Mouse (Mus musculus) lung, postnatal 14 days (tissue): ENCODE measurements around the gene Drc3.
A peak's percentile ranks its signal among the peaks of the same experiment; 100 is the strongest.

Source experiments
- DNase-seq: peaks from one replicate; pipeline ENCODE4 v3.0.0; 2021

Gene Drc3

DNA sequence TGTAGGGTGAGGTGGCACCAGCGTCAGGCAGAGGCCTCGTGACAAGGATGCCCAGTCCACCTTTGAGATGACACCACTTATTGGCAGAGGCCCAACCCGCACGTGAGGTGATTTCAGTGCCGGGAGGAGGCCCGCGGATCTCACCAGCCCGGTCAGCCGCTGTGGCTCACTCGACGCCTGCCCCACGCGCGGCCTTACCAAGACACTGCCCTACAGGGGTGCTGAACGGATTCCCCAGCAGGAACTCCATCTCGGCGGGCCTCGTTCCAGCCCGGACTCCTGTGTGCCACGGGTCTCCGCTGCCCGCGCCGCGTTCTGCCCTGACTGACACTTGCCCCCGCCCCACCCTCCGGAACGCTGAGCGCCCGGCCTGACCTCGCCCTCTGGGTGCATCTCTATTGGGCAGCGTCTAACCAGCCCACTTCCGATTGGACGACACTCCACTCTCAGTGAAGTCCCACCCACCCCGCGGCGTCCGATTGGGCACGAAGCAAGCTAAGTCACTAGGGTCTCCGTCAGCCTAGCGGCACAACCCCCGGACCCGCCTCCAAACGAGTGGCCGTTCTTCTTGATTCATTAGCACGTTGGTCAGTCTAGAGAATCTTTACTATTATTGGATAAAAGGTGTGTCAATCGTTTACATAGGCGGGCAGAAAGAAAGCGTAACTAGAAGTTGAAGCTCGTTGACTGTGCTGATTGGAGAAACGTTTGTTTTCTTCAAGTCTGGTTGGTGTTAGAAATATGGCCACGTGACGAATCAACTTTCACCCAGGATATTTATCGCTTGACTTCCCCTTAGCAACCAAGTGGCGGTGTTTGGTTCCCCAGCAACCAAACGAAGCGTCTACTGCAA lies at the start of gene Drc3, which contains the start of gene Tom1l2:
TSS of gene Drc3 (plus strand) at position 771 of the 853 bp plus-strand sequence.
TSS of gene Tom1l2 (minus strand) at position 347 of the 853 bp plus-strand sequence.
- peak; percentile 99 for DNase-seq

DNA sequence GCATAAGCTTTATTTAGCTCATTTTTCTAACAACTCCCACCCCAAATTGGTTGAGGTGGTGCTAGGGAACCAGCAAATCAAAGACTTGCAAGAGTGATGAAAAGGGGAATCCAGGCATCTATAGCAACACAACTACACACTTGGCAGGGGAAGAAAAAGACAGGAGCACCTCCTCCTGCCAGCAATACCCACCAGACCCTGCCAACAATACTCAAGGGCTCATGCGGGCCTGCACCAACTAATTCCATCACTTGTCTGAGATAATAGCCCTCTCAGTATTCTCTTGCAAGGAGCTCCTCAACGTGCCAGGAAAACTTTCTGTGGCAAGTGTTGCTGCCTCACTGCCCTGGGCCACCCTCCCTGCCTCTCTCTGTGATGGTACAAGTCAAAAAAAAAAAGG lies 49.6 kb upstream of the Drc3 start:
- DNase-seq, result no peak

DNA sequence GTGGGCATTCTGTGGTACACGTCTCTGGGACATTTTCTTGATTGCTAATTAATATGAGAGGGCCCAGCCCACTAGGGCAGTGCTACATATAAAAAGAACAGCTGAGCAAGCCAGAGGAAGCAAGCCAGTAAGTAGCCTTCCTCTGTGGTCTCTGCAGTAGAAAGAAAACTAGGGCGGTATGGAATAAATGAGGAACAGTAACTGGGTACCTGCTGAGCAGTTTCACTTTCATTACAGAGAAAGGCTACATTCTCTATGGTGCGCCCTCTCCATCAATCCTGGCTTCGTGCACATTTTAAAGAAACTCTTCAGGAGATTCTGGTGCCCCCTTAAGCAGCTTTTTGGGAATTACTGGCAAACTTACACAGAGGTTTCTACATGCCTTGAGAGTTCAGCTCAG lies 47.5 kb upstream of the Drc3 start:
- no peak for DNase-seq

DNA sequence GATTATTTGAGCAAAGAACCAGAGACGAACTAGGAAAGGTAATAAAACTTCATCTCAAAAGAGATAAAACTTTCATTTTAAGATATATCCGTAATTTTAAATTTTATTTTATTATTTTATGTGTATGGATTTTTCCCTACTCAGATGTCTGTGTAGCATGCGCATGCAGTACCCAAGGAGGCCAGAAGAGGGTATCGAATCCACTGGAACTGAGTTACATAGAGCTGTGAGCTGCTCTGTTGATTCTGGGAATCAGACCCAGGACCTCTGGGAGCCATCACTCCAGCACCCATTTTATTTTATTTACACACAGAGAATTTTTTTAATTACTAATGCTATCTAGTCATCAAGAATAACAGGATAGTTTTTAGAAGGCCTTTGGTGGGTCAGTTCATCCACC lies 46.3 kb upstream of the Drc3 start:
- peak; percentile 76 for DNase-seq

DNA sequence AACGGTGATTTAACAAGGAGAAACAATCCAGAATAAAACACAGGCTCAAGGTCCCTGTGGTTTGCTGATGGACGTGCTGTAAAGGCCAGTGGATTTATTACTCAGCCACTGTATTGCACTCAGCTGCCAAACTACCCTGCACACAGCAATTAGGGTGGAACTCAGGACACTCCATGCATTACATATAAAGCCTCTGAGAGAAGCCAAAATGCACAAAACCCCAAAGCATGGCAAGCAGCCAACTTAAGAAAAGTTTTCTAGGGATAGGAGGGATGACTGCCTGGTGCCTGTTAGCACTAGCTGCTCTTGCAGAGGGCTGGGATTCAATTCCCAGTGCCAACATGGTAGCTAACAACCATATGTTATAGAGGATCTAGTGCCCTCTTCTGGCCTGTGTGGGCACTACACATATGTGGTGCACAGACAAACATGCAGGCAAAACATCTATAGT lies 45.7 kb upstream of the Drc3 start:
- DNase-seq, result peak; percentile 37

DNA sequence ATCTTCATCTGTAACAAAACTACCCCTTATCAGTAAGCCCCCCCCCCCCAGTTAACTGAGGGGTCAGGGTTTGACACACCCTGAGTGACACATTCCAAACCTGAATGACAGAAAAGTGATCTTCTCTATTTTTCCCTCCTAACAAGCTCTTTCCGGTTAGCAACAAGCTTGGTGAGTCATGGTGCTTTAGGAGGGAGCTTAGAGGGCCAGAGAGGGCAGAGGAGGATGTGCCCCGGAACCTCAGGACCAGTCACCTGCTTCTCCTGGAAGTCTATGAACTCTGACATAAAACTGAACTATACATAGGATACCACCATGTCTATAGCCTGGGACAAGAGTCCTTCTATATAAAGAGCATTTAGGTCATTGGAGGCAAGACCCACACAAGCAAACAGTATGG lies 45.1 kb upstream of the Drc3 start:
- no peak for DNase-seq

DNA sequence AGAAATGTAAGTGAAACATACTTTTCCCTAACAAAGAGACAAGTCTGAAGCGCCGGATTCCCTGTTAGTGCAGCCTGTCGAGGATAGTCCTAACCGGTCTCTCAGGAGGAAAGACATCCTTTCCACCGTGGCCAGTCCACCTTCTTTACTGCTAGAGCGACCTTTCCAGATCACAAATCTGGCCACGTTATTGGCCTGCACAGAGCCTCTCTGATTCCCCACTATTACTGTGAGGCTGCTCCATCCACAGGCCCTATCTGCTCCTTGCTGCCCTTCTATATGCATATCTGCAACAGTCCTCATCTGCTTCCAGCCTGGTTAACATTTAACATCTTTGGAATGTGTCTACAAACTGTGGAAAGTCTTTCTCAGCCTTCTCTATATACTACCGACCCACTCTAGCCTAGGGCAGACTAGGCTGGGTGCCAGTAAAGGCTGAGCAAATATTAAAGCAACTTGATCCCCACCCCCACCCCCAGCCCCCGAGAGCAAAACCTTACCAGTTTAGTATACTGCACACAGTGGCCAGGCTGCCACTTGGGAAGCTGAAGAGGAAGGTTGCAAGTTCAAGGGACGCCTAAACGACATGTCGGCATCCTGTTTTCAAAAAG lies 44.5 kb upstream of the Drc3 start:
- DNase-seq, result peak; percentile 50

DNA sequence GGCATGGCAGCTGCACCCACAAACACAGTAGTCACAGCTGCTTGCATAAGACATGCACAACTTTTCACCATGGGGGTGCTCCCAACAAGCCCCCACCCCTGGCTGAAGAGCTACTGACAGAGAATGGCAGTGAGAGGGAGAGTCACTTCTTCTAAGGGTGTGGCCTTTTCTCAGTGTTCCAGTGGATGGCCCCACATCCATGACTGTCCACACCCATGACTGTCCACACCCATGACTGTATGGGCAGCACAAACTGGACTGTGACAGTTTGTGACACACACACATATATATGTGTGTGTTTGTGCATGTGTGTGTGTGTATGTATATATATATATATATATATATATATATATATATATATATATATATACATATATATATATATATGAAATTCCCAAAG lies 43.3 kb upstream of the Drc3 start:
- no peak for DNase-seq

DNA sequence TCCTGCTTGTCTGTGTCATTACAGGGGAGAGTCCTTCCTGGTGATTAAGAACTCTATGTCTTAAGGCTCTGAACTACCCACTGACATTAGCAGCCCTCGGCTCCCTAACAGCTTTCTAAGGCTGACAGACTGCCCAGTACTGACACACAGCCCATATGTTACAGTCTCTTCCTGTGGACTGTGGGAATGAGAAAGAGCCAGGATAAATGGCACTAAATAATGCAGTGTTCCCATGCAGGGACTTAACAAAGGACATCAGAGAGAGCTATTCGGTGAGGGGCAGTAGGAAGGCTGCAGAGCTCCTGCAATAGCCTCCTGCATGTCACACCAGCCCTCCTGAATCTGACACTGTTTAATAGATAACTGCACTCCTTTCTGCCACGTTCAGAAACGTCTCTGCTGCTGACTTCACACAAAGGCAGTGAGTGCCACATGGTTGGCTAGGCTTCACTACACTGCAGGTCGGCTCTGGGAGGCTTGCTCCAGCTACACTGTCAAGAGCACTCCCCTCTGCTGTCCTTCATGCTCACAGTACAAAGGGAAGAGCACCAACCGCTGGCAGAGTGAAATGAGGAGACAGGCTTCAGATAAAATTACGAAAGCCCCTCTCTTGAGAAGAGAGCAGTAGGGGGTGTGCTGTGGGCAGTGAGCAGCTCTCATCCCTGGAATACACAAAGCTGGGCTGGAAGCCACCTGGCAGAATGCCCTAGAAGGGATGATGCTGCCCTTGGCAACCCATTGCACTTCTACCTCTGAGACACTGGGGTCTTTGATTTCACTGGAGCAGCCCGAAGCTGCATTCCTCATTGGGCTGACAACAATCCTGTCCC lies 41.9 kb upstream of the Drc3 start:
- DNase-seq, result peak; percentile 79

DNA sequence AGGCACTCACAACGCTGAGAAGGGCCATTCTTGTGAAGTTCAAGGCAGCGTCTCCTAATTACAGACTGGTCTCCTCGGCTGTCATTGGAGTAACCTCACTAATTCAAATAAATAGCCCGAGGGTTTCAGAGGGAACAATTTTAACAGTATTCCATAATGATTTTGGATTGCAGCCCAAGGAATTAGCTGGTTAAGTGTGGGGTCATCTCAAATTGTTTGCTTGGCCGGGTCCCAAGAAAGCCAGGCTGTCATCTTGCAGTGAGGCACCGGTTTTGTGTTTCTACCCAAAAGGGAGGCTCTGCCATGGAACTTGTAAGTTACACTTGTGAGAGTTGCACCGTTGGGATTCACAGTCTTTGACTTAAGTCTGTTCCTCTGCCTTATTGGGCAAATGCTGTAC lies 36.9 kb upstream of the Drc3 start:
- DNase-seq, result no peak

DNA sequence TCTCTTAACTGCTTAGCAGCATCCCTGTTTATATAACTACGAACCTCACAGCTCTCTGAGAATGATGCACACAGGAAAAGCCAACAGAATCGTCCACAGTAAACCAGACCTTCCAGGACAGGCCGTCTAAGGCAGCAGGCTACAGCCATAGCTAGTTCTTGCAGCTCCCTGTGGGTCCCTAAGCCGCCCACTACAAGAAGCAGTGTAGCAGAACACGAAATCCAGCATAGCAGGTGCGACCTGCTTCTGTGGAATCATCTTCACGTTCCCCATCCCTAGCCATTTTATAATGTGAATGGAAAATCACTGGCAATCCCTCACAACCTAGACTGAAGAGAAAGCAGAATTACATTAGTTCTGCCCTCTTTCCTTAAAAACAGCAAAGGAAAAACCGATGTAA lies 36.2 kb upstream of the Drc3 start:
- no peak for DNase-seq

DNA sequence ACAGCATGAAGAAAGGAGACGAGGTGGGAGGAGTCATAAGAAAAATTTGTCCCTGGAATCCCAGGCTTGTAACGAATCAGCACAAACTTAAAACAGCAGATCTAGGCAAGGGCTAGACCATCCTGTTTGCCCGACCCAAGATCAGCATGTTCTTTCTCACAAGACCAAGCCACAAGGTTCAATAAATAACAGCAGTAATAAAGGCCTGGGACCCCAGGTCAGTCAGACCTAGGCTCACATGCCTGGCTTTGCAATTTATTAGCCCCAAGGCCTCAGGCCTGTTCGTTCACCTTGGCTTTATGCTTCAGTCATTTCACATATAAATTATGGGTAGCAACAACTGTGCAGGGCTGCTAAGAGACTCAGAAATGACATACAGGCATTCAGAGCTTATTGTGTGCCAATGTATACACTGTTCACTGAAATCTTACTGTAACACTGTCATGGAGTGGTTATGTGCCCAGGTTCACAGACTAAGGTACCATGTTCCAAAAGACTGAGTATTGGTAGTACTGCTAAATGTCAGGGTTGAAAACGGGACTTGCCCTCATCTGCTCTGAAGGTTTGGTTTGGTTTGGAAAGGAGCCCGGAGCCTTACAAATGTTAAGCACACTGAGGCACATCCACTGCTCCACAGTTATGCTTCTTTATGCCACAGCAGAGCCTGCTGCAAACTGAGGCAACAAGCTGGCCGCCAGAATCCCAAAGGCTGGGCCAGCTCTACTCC lies 35.6 kb upstream of the Drc3 start:
- no peak for DNase-seq

DNA sequence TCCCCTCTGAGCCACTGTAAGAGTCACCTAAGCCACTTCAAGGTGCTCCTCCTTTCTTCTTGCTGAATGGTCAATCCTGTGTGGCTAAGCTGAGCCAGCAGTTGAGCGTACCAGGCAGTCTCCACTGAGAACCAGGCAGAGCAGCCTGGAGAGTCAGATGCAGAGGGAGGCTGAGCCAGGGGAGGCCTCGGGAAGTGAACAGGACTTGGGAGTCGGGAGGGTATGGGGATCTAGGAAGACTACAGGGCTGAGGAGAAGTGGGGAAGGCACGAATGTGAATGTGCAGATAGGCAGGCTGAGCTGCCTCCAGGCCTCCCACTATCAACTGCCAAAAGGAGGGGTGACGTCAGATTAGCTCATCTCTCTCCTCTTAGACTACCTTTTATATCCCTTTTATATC lies 34.4 kb upstream of the Drc3 start:
- DNase-seq, result no peak

DNA sequence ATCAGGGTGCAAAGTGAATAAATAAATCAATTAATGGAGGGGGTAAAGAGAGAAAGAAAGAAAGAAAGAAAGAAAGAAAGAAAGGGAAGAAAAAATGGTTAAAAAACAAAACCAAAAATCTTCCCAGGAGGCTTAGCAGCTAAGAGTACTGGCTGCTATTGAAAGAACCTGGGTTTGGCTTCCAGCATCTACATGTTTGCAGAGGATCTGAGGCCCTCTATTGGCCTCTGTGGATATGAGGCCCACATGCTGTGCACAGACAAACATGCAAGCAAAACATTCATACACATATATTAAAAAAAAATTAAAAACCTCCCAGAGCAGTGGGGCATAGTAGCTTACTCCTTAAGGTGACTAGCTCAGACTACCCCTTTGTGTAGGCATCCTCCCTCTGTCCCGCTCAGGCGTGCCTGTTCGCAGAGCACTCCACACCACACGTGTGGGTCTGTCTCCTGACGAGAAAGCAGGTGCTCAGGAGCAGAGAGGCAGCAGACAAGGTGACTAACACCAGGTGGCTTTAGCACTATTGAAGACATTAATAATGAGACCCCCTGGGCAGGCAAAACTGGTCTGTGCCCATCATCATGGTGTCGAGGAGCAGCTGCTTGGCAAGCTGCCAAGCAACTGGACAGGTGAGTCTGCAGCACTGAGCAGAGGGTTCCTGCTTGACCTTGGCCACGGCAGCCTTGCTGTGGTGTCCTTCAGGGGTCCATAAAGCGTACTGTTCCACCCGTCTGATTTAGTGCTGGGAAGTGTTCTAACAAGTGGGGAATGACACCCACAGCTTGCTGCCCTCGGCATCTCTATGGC lies 33.7 kb upstream of the Drc3 start:
- no peak for DNase-seq

DNA sequence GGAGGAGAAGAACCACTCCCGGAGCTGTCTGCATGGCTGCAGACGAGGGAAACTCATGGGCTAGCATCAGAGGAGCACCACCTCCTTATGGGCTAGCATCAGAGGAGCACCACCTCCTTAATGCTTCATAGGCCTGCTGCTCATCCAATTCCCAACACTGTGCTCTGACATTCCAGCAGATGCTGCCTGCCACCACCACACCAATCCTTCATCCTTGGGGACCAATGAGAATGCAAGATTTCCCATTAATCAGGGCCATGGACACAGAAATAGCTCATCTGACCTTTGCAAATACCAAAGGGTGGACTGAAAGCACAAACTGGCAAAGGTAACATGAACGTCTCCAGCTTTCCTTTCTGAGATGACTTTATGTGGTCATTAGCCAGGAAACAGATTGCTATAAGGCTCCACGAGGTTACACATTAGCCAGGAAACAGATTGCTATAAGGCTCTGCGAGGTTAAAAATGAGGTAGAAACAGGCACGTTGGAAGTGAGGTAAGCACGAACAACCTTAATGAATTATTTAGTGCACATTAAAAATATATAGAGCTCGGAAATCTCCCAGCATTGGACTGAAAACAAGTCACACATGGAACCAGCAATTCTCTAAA lies 32.6 kb upstream of the Drc3 start:
- no peak for DNase-seq

DNA sequence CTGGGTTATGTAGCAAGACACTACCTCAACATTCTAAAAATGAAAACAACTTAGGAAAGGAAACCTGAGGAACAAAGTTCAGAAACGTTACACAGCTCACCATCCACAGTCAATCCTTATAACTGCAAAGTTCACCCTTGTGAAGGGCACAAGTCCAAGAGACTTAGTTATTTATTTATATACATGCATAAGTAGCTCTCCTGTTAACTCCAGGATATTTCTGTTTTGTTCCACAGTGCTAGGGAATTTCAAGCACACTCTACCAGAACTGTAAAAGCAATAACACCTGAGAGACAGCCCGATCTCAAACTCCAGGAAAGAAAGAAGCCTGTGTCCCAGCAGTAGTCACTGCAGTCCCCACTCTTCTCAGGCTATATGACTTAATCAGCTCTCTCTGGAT lies 31.7 kb upstream of the Drc3 start:
- DNase-seq, result no peak

DNA sequence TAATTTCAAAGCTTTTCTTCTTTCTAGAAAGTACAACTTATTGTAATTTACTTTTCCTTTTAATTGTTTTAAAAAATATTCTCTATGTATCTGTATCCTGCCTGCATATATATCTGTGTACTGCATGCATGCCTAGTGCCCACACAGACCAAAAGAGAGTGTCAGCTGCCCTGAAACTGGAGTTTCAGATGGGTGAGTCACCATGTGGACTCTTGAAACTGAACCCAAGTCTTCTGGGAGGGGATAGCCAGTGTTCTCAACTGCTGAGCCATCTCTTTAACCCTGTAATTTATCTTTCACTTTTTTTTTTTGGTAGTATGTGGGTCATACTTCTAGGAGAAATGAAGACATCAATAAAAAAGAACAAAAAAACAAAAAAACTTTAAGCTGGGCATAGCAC lies 29.4 kb upstream of the Drc3 start:
- DNase-seq, result no peak

DNA sequence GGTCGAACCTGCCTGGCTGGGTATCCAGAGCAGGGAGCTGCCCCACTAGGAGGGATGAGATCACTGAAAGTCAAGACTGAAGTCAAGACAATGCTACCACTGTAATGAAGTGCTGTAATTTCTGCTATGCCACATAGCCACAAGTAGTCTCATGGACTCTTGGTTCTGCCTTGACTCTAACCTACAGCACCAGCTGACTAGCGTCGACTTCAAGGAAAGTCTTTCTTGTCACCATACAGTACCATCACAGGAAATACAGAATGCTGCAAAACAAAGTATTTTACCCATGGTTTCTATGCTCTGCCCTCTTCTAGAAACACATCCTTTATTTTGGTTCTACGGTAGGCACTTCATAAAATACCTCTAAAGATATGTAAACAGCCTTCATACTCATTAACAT lies 22.6 kb upstream of the Drc3 start:
- no peak for DNase-seq

DNA sequence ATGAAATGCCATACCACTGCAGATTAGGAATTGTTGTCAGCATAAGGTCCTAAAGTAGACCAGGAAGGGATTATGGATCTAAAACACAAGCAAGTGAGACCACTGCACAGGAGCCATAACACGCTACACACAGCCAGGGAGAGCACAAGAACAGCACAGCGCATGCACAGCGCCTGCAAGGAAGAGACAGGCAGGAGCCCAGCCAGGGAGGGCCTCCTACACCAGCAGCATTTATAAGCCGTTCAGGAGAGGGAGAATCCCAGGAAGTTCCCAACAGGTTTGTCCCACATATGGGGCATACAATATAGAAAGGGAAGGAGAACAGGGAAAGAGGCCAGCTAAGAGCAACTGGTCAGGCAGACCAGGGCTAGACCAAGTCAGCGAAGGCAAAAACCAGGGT lies 19.7 kb upstream of the Drc3 start:
- no peak for DNase-seq

DNA sequence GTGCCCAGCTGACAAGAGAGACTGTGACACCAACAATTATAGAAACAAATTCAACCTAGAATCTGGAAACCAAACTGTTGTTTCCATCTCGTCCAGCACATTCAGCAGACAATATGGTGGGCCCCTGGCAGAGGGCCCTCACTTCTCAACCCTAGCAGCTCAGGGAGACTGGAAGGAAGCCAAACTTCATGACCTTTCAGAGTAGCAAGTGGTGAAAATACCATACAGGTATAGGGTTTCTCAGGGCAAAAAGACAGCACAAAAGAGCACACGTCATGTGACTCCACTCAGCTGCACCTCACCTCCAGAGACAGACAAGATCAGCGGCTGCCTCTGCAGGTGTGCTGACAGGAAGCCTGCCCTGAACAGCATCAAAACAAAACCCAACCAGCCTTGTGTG lies 19.0 kb upstream of the Drc3 start:
- DNase-seq, result no peak

DNA sequence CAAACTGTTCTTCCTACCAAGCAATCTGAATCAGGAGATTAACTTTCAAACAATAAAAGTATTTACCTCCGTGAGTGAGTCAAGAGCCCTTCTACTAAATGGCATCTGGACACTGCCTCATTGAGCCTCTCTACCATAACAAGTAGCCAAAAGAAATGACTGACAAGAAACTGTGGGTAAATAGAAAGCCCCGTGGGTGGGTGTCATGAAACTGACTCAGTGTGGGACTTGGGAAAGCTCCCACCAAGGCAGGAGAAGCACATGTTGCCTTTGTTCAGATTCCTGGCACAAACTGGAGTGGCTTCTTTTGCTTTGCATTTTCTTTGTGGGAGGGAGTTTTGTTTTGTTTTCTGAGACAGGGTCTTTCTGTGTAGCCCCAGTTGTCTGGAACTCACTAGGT lies 17.4 kb upstream of the Drc3 start:
- no peak for DNase-seq

DNA sequence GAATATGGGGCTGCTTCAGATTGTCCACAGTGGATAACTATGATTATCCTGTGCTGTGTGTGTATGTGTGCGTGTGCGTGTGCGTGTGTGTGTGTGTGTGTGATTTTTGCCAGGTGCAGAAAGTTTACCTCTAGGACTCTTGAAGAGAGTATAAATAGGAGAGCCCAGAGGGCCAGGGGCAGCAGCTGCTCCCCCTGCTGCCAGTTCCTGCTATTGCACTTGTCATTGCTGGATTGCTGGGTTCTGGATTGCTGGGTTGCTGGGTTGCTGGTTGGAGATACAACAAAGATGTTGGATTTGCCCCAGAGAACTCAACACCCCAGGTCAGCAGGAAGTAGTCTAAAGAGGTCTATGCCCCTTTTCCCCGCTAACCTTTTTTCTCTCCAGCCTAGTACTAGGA lies 14.8 kb upstream of the Drc3 start:
- DNase-seq, result peak; percentile 67
